Mouse (Mus musculus) stomach, embryonic 16.5 days (tissue): Measurements from ENCODE around the gene Olfr385. TPM values are rescaled to one million over a fixed set of nuclear protein-coding genes. Genes with fewer than 3 reads are reported as not detected.
"Not testable (repeated sequence)": the region's sequence is repeated elsewhere in the genome, so short reads cannot be mapped to it uniquely, and the experiment has no call there.

ENCODE experiments used
- ATAC-seq: fragments of 200-750 bp; cut with Nextera tagmentation; 2 replicates; pipeline ENCODE4 v1.8.0; 2017; ENCODE audit warnings: moderate number of reproducible peaks, moderate TSS enrichment; ENCODE audit not compliant: insufficient read depth, low FRiP score
- H3K27ac ChIP-seq: fragments of 300-500 bp; sonication (generic); 2 replicates; pipeline ENCODE4 v1.5.1; 2014; ENCODE audit warnings: low read length
- H3K27me3 ChIP-seq: fragments of 300-500 bp; sonication (generic); 2 replicates; pipeline ENCODE4 v1.6.1; 2014; ENCODE audit warnings: low read length, control low read depth, mixed read lengths; ENCODE audit not compliant: control insufficient read depth, insufficient read depth
- H3K36me3 ChIP-seq: fragments of 300-500 bp; sonication (generic); 2 replicates; pipeline ENCODE4 v1.6.1; 2014; ENCODE audit warnings: low read length; ENCODE audit not compliant: control insufficient read depth, insufficient read depth
- H3K4me1 ChIP-seq: fragments of 300-500 bp; sonication (generic); 2 replicates; pipeline ENCODE4 v1.6.1; 2014; ENCODE audit warnings: low read length, control low read depth, mixed read lengths; ENCODE audit not compliant: control insufficient read depth, insufficient read depth
- H3K4me2 ChIP-seq: fragments of 300-500 bp; sonication (generic); 2 replicates; pipeline ENCODE4 v1.6.1; 2014; ENCODE audit warnings: low read depth, low read length, mixed read lengths
- H3K4me3 ChIP-seq: fragments of 300-500 bp; sonication (generic); replicated peaks from 2 replicates; pipeline ENCODE4 v1.5.1; 2014; ENCODE audit warnings: mild to moderate bottlenecking, low read length
- H3K9ac ChIP-seq: fragments of 300-500 bp; sonication (generic); 2 replicates; pipeline ENCODE4 v1.6.1; 2014; ENCODE audit warnings: low read length
- H3K9me3 ChIP-seq: fragments of 300-500 bp; sonication (generic); replicated peaks from 2 replicates; pipeline ENCODE4 v1.6.1; 2016; ENCODE audit warnings: low read length, control low read depth; ENCODE audit not compliant: control insufficient read depth
- WGBS: fragments of 180-500 bp; shearing (Covaris S2); extraction: QIAGEN DNeasy Blood & Tissue Kit; methylation state at CpG from one replicate; pipeline ENCODE4 v1.1.7; 2014; 5-methylcytosine and 5-hydroxymethylcytosine counted together
- polyA plus RNA-seq: library from polyadenylated mRNA; unstranded; fragments of >200 nt; fragmentation: Nextera tagmentation; extraction: Ambion mirVana; gene quantifications from 2 replicates; pipeline ENCODE4 v1.2.1, GENCODE M21; 2015

Olfr385 gene
- not detected in 2 replicates for polyA plus RNA-seq

GRCm38 (mm10) chr11:73592908-73593307 is at the start of gene Olfr385:
Gene Olfr385 (minus strand): TSS chr11:73593008.
- no peaks in the 10 kb centered on the region for H3K4me1 ChIP-seq
- no peaks in the 10 kb centered on the region for H3K36me3 ChIP-seq
- H3K4me3 ChIP-seq = no peak within 1 kb of the TSS
- no peaks in the 10 kb centered on the region for H3K9me3 ChIP-seq
- no peak within 1 kb of the TSS for H3K27ac ChIP-seq
- no peak within 1 kb of the TSS for H3K9ac ChIP-seq
- ATAC-seq = no peak
- H3K4me2 ChIP-seq = no peak within 1 kb of the TSS
- H3K27me3 ChIP-seq = no peaks in the 10 kb centered on the region

GRCm38 (mm10) chr11:73598294-73598693 is 5.5 kb upstream of the Olfr385 start, which contains the start of gene Olfr384:
Gene Olfr384 (plus strand): TSS chr11:73598594.
- H3K27ac ChIP-seq = no peak within 1 kb of the TSS
- no peak within 1 kb of the TSS for H3K9ac ChIP-seq
- H3K4me2 ChIP-seq = no peak within 1 kb of the TSS
- H3K36me3 ChIP-seq = no peaks in the 10 kb centered on the region
- H3K4me3 ChIP-seq = no peak within 1 kb of the TSS
- no peaks in the 10 kb centered on the region for H3K4me1 ChIP-seq
- ATAC-seq = no peak
- H3K9me3 ChIP-seq = no peaks in the 10 kb centered on the region
- no peaks in the 10 kb centered on the region for H3K27me3 ChIP-seq

- H3K4me2 ChIP-seq, ATAC-seq, H3K27me3 ChIP-seq, H3K27ac ChIP-seq, H3K4me3 ChIP-seq, H3K4me1 ChIP-seq, H3K36me3 ChIP-seq, H3K9me3 ChIP-seq, H3K9ac ChIP-seq: not testable (repeated sequence)
- 75% methylated on average over 1 of the region's 1 CpGs for WGBS
Observed at GRCm38 (mm10) chr11:73583188-73583587, 9.6 kb downstream of the Olfr385 start.

- ATAC-seq = no peak
- Histone ChIP-seq H3K4me3 (no peak overlapping the region), H3K27me3 (no peaks in the 10 kb centered on the region), H3K27ac (no peak overlapping the region), H3K36me3 (no peaks in the 10 kb centered on the region), H3K9me3 (no peaks in the 10 kb centered on the region), H3K9ac (no peak overlapping the region), H3K4me2 (no peak overlapping the region), H3K4me1 (no peaks in the 10 kb centered on the region)
Observed at GRCm38 (mm10) chr11:73579871-73580270, 12.9 kb downstream of the Olfr385 start.

Other genes starting within 250 kb of the Olfr385 start
- gene Olfr20, start 242.2 kb downstream of the Olfr385 start, polyA plus RNA-seq = not detected in 2 replicates
- gene Olfr376, start 221.8 kb downstream of the Olfr385 start, polyA plus RNA-seq = not detected in 2 replicates
- gene Olfr1, start 193.4 kb downstream of the Olfr385 start, polyA plus RNA-seq = not detected in 2 replicates
- not detected in 2 replicates for gene Olfr378, start 164.5 kb downstream of the Olfr385 start, polyA plus RNA-seq
- not detected in 2 replicates for gene Olfr380, start 135.5 kb downstream of the Olfr385 start, polyA plus RNA-seq
- gene Olfr381, start 101.4 kb downstream of the Olfr385 start, polyA plus RNA-seq = not detected in 2 replicates
- gene Olfr382, start 75.8 kb downstream of the Olfr385 start, polyA plus RNA-seq = not detected in 2 replicates
- not detected in 2 replicates for gene Olfr384, start 5.6 kb upstream of the Olfr385 start, polyA plus RNA-seq
- not detected in 2 replicates for gene Zfp735, start 95.8 kb upstream of the Olfr385 start, polyA plus RNA-seq
- not detected in 2 replicates for gene Olfr389, start 187.7 kb upstream of the Olfr385 start, polyA plus RNA-seq
- gene Olfr390, start 190.0 kb upstream of the Olfr385 start, polyA plus RNA-seq = not detected in 2 replicates
- not detected in 2 replicates for gene Olfr391-ps, start 210.0 kb upstream of the Olfr385 start, polyA plus RNA-seq
- not detected in 2 replicates for gene Olfr392, start 224.0 kb upstream of the Olfr385 start, polyA plus RNA-seq